Mouse (Mus musculus): ENCODE data around the gene Doc2g.

Doc2g gene

DNA sequence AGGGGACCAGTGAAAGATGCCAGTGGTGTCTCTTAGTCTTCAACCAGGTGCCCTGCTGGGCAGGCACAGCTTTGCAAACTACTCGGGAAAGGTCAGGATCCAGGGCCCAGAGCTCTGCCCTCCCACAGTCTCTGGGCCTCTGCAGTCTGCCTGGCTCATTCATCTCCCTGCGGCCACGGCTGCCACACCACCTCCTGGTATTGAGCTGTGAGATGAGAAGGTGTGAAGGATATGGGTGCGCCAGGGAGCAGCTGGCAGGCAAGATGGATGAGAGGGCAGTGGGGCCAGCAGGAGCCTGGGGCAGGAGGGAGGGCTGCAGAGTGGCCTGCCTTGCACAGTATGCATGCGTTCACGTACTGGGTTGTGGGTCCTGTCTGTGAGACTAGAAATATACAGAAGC, 12.3 kb upstream of the Doc2g start:
- no peak for DNase-seq (ENCODE audit: low read depth, low spot score)

GRCm38 (mm10) chr19:3991562-3991961, 11.6 kb upstream of the Doc2g start:
- DNase-seq (ENCODE audit: low read depth, low spot score): no peak

DNA sequence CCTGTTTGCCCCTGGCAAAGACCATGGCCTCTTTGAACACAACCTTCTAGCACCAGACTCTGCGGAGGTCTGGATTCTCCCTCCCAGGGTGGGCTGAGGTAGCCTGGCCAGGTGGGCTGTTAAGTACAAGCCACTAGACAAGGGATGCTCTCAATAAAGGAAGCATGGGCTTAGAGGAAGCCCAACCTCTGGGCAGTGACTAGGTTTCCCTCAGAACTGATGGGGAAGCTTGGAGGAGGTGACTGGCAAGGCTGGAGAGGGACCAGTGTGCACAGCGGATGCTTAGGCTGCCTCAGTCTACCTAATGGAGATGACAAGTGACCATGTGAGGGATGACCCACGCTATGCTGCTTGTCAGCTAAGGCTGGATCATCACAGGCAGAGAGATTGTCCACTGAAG, 11.1 kb upstream of the Doc2g start:
- no peak for DNase-seq (ENCODE audit: low read depth, low spot score)

DNA sequence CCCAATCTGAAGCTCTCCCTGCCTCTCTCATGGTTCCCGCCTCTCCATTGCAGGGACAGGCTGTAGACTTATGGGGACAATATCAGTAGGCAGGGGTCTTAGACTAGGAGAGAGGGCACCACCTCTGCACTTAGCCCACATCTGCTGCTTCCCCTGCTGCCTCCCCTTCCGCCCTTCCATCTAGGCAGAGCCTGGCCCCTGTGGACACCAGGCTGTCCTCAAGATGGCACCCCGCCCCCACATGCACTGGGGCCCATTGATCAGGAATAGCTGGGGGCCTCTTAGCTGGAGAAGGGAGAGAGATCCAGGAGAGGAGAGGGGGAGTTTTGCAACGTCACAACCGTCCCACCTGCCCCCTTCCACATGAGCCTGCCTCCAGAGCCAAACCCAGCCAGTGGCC, 10.7 kb upstream of the Doc2g start, which contains the start of gene Tbx10:
Gene Tbx10 (plus strand): TSS at position 337 of the 400 bp plus-strand sequence.
- no peak for DNase-seq (ENCODE audit: low read depth, low spot score)

DNA sequence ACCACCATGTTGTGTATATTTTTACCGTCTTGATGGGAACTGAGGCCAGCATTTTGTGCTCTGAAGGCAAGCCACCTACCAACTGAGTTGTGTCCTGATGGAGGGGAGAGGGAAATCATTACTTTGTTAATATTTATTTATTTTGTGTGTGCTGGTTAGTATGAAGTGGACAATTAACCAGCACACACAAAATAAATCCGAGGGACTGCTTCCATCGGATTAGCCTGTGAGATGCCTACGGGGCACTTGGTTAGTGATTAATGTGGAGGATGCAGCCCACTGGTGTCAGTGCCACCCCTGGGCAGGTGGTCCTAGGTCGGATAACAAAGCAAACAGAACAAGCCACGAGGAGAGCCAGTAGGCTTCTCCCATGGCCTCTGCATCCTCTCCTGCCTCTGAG, 8.2 kb upstream of the Doc2g start:
- no peak for DNase-seq (ENCODE audit: low read depth, low spot score)

DNA sequence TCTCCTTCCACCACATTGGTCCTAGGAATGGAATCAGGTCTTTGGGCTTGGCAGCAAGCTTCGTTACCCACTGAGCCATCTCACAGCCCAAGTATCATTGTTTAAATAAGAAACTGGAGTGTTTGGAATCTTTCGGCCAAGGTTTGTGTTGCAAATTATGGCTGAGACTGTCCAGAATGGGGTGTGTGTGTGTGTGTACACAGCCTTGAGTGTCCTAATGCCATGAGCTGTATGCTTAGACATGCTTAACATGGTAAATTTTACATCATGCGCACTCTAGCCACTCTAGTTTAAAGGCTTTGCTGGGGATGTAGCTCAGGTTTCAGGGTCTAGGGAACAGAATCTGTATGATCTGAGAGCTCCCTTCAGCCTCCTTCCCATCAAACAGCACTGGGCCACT, 7.6 kb upstream of the Doc2g start:
- no peak for DNase-seq (ENCODE audit: low read depth, low spot score)

- no peak for DNase-seq (ENCODE audit: low read depth, low spot score)
Measured at GRCm38 (mm10) chr19:3996106-3996505, 7.0 kb upstream of the Doc2g start.

DNA sequence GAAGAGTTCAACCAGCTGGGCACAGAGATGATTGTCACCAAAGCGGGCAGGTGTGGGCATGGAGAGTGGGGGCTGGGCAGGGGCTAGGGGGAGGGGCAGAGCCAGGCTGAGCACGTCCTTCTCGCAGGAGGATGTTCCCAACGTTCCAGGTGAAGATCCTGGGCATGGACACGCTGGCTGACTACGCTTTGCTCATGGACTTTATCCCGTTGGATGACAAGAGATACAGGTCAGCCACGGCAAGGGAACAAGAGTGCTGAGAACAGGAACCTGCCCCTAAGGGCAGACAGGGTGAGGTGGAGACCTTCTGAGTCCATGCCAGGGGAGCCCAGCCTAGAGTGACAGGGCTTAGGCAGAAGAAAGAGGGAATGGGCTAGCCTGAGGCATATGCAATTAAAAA, 6.4 kb upstream of the Doc2g start:
- no peak for DNase-seq (ENCODE audit: low read depth, low spot score)

DNA sequence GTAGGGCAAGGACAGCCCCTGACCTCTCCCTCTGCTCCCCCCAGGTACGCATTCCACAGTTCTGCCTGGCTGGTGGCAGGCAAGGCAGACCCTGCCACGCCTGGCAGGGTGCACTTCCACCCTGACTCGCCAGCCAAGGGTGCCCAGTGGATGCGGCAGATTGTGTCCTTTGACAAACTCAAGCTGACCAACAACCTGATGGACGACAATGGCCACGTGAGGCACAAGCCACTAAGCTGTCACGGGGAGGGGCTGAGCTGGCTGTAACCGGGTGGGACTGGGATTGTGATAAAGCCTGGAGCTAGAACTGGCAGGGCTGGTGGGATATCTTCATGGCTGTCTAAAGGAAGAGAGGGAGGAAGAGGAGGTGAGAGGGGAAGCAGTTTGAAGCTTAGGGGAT, 5.9 kb upstream of the Doc2g start:
- DNase-seq (ENCODE audit: low read depth, low spot score): no peak

DNA sequence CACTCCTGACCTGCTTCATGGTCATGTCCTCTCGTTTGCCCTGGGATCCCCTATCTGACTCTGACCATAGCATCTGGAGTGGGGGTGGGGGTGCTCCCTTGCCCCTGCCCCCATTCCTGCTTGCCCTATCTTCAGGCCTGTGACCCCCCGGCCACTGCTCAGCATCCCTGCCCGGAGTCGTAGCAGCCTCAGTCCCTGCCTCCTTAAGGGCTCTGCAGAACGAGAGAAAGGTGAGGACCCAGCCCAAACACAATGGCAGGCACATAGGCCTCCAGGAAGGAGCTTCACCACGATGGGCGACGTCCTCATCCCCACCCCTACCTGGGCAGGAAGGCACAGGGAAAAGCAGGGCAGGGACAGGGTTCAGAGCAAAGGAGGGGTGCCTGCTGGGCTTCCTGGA, 4.8 kb upstream of the Doc2g start:
- no peak for DNase-seq (ENCODE audit: low read depth, low spot score)

DNA sequence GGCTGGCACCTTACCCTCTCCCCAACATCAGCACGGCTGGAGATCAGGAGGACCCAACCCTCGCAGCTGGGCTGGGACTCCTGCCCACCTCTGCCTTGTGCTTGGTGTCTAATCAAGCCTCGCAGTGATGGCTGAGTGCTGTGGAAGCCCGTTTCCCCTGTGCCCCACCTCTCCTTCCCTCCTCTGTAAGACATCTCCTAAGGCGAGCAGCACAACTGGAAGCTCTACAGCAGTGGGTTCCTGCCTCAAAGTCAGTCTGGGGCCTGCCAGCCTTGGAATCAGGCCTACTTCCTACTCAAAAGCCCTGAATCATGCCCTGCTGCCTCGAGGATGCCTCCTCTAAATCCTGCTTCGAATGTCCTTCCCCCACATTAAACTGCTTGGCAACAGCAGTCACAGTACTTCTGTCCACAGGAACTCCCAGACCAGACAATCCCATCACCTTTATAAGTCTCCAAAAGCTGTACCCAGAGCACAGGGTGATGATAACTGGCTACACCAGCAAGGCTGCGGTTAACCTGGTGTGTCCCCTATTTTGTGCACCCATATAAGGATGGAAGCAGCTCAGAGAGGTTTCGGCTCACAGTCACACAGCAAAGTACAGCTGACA, 3.9 kb upstream of the Doc2g start:
- DNase-seq (ENCODE audit: low read depth, low spot score): peak; percentile 20

GRCm38 (mm10) chr19:4000119-4000900, 2.8 kb upstream of the Doc2g start, which contains the start of the genes Nudt8 and Gm49405:
Gene Nudt8, plus strand, starts transcription at chr19:4000580.
Gene Gm49405, plus strand, starts transcription at chr19:4000626.
- DNase-seq (ENCODE audit: low read depth, low spot score): peak; percentile 99

- DNase-seq (ENCODE audit: low read depth, low spot score): no peak
Measured at GRCm38 (mm10) chr19:4000949-4001525, 2.1 kb upstream of the Doc2g start.

- DNase-seq (ENCODE audit: low read depth, low spot score): no peak
Measured at GRCm38 (mm10) chr19:4001752-4002151, 1.4 kb upstream of the Doc2g start.

- DNase-seq (ENCODE audit: low read depth, low spot score): no peak
Measured at GRCm38 (mm10) chr19:4003641-4004040, 528 bp downstream of the Doc2g start.

DNA sequence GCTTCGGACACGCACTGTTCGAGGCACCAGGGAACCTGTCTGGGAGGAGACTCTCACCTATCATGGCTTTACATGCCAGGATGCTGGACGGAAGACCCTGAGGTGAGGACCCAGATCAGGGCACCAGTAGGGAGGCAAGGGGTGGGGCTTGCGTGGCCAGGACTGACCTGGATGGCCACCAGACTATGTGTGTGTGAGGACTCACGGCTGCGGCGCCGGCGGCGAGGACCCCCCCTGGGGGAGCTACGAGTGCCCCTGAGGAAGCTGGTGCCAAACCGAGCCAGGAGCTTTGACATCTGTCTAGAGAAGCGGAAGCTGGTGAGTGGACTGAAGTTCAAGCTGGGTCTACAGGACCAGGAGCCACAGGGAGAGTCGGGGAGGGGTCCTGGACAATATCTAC, 1.2 kb downstream of the Doc2g start:
- no peak for DNase-seq (ENCODE audit: low read depth, low spot score)

GRCm38 (mm10) chr19:4005091-4005490, 2.0 kb downstream of the Doc2g start:
- DNase-seq (ENCODE audit: low read depth, low spot score): no peak

DNA sequence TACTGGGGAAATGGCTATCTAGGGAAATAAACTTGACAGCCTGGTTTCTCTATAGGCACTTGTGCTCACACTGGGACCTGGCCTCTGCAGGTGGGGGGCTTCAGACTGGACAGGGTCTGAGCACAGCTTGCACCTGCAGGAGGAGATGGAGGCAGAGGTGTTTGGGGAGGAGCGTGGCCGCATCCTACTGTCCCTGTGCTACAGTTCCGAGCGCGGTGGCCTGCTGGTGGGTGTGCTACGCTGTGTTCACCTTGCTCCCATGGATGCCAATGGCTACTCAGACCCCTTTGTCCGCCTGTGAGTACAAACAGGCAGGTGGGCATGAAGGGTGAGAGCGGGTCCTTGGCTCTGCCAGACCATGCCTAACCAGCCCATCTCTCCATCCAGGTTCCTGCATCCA, 2.9 kb downstream of the Doc2g start:
- no peak for DNase-seq (ENCODE audit: low read depth, low spot score)

- no peak for DNase-seq (ENCODE audit: low read depth, low spot score)
Measured at GRCm38 (mm10) chr19:4011086-4011485, 8.0 kb downstream of the Doc2g start.

DNA sequence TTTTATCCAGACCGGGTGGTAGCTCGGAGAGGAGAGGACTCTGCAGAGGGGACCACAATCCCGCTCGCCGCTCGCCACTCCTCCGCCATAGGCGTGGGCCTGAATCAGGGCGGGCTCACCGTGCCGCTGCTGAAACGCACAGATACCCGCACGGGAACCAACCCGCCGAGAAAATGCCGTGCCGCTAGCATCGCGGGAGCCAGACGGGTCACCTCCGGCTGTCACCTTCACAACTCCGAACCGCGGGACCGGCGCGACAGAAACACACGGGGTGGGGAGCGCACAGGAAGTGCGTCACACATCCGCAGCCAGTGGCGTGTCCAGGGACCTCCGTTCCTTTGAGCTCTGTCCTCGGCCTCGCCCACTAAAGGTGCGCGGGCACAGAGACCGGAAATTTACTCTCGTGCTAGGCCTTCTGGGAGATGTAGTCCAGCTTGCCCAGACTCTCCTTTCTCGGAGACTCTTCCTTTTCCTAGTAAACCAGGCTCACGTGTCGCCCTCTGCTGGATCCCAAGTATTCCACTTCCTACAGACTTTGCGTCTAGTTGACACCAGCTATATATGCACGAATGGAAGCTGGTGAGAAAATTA, 9.4 kb downstream of the Doc2g start, which contains the start of gene Ndufv1:
Gene Ndufv1 (minus strand): TSS at position 375 of the 591 bp plus-strand sequence.
- peak; percentile 100 for DNase-seq (ENCODE audit: low read depth, low spot score)

GRCm38 (mm10) chr19:4013066-4013465, 10.0 kb downstream of the Doc2g start:
- DNase-seq (ENCODE audit: low read depth, low spot score): no peak

DNA sequence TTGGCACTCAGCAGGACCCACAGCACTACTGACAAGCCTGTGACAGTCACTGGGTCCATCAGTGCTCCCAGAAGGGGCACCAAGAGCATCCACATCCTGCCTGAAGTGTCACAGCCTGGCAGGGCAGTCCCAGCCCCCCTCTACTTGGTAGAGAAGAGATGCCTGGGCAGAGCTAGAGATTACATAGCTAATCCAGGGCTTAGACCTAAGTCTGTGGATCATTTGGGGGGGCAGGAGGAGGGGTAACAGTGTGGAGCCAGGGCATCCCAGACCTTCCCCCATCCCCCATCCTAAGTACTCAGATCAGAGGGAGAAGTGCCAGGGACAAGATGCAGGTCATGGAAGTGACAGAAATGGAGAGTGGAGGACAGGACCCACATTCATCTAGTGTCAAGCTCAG, 11.7 kb downstream of the Doc2g start:
- no peak for DNase-seq (ENCODE audit: low read depth, low spot score)

All from brain, adult 2 months (tissue).